Mouse (Mus musculus) midbrain, embryonic 15.5 days (tissue): ENCODE data around the gene Col19a1. TPM values are rescaled to one million over a fixed set of nuclear protein-coding genes. Genes with fewer than 3 reads are reported as not detected.

Experiments
- ATAC-seq: fragments of 200-750 bp; cut with Nextera tagmentation; replicated peaks from 2 replicates; pipeline ENCODE4 v1.8.0; 2017; ENCODE audit warnings: moderate TSS enrichment
- H3K27ac ChIP-seq: fragments of 300-500 bp; sonication (generic); 2 replicates; pipeline ENCODE4 v1.5.1; 2015; ENCODE audit warnings: mild to moderate bottlenecking, inconsistent platforms
- H3K27me3 ChIP-seq: fragments of 300-500 bp; sonication (generic); replicated peaks from 2 replicates; pipeline ENCODE4 v1.6.1; 2015; ENCODE audit warnings: inconsistent platforms
- H3K36me3 ChIP-seq: fragments of 300-500 bp; sonication (generic); replicated peaks from 2 replicates; pipeline ENCODE4 v1.6.1; 2015; ENCODE audit warnings: inconsistent platforms
- H3K4me1 ChIP-seq: fragments of 300-500 bp; sonication (generic); 2 replicates; pipeline ENCODE4 v1.6.1; 2015; ENCODE audit warnings: inconsistent platforms
- H3K4me2 ChIP-seq: fragments of 300-500 bp; sonication (generic); 2 replicates; pipeline ENCODE4 v1.6.1; 2015; ENCODE audit warnings: inconsistent platforms, mild to moderate bottlenecking, moderate library complexity
- H3K4me3 ChIP-seq: fragments of 300-500 bp; sonication (generic); 2 replicates; pipeline ENCODE4 v1.5.1; 2015; ENCODE audit warnings: mild to moderate bottlenecking, inconsistent platforms
- H3K9ac ChIP-seq: fragments of 300-500 bp; sonication (generic); 2 replicates; pipeline ENCODE4 v1.6.1; 2015; ENCODE audit warnings: mild to moderate bottlenecking, inconsistent platforms
- H3K9me3 ChIP-seq: fragments of 300-500 bp; sonication (generic); 2 replicates; pipeline ENCODE4 v1.6.1; 2016; ENCODE audit warnings: inconsistent platforms
- WGBS: fragments of 180-500 bp; shearing (Covaris S2); methylation state at CpG from one replicate; pipeline ENCODE4 v1.1.7; 2015; ENCODE audit warnings: mixed read lengths; 5-methylcytosine and 5-hydroxymethylcytosine counted together
- polyA plus RNA-seq: library from polyadenylated mRNA; unstranded; fragments of >200 nt; fragmentation: Nextera tagmentation; extraction: Ambion mirVana; gene quantifications from 2 replicates; pipeline ENCODE4 v1.2.1, GENCODE M21; 2015

Gene Col19a1
- polyA plus RNA-seq, 1 experiment from 2014 or later, result 2.2 TPM

GRCm38 (mm10) chr1:24240039-24240691, 347.1 kb downstream of the Col19a1 start:
- Histone ChIP-seq H3K27ac (no peak overlapping the region), H3K27me3 (no peaks in the 10 kb centered on the region; the same call in 1 of the 2 replicates), H3K4me3 (no peak overlapping the region), H3K9ac (no peak overlapping the region), H3K4me2 (no peak overlapping the region), H3K4me1 (no peaks in the 10 kb centered on the region), H3K36me3 (no peaks in the 10 kb centered on the region), H3K9me3 (no peaks in the 10 kb centered on the region)
- WGBS, result 23% methylated on average over 8 of the region's 8 CpGs
- ATAC-seq, result no peak

DNA sequence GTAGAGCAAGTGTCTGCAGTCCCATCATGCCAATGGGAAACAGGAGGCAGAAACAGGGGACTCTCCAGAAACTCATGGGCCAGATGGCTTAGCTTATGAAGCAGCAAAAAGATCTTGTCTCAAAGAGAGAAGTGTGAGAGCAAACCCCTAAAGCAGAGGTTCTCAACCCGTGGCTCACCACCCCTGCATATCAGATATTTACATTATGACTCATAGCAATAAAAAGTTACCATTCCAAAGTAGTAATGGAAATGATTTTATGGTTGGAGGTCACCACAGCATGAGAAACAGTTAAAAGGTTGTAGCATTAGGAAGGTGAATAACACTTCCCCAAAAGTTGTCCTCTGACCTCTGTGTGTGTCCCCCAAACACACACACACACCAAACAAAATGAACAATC, 350.9 kb downstream of the Col19a1 start:
- Histone ChIP-seq H3K27me3 (no peaks in the 10 kb centered on the region; the same call in 1 of the 2 replicates), H3K27ac (no peak overlapping the region), H3K9ac (no peak overlapping the region), H3K9me3 (no peaks in the 10 kb centered on the region), H3K4me1 (0 out of 2 replicates have a peak, but pooled peaks cover 6% of the 10 kb centered on the region), H3K4me3 (no peak overlapping the region), H3K4me2 (no peak overlapping the region), H3K36me3 (no peaks in the 10 kb centered on the region)
- 82% methylated on average over 1 of the region's 1 CpGs for whole genome bisulfite sequencing
- no peak for ATAC-seq

- no peak overlapping the region for H3K27ac ChIP-seq
- no peaks in the 10 kb centered on the region for H3K36me3 ChIP-seq
- H3K27me3 ChIP-seq, result no peaks in the 10 kb centered on the region
- WGBS, result 54% methylated on average over 3 of the region's 3 CpGs
- no peak overlapping the region for H3K9ac ChIP-seq
- ATAC-seq, result no peak
- no peaks in the 10 kb centered on the region for H3K9me3 ChIP-seq
- no peak overlapping the region for H3K4me3 ChIP-seq
- no peak overlapping the region for H3K4me2 ChIP-seq
- H3K4me1 ChIP-seq, result 0 out of 2 replicates have a peak, but pooled peaks cover 6% of the 10 kb centered on the region
Measured at GRCm38 (mm10) chr1:24231504-24232270, 355.6 kb downstream of the Col19a1 start.

GRCm38 (mm10) chr1:24230428-24230827, 356.8 kb downstream of the Col19a1 start:
- H3K4me2 ChIP-seq, result no peak overlapping the region
- no peak overlapping the region for H3K27ac ChIP-seq
- 0 out of 2 replicates have a peak, but pooled peaks cover 6% of the 10 kb centered on the region for H3K4me1 ChIP-seq
- no peak overlapping the region for H3K4me3 ChIP-seq
- peak; percentile 69 for ATAC-seq
- 31% methylated on average over 8 of the region's 8 CpGs for WGBS
- no peaks in the 10 kb centered on the region for H3K9me3 ChIP-seq
- H3K9ac ChIP-seq, result no peak overlapping the region
- no peaks in the 10 kb centered on the region for H3K36me3 ChIP-seq
- no peaks in the 10 kb centered on the region for H3K27me3 ChIP-seq

DNA sequence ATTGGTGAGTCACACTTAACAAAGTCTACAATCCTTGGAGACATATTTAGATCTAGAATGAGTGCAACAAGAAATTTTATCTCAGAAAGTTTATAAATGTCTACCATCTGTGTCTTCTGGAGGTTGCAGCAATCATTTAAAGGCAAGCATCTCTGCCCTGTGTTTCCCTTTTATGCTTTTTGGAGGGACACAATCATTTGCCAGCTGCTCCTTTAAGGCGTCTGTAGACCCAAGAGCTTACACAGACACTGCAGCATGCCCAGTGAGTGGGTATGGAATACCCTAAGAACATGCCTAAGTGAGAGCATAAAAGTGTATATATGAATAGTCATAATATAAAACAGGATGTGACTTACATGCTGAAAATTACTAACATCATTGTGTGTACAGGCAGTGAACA, 357.7 kb downstream of the Col19a1 start:
- Histone ChIP-seq H3K4me3 (no peak overlapping the region), H3K36me3 (no peaks in the 10 kb centered on the region), H3K4me2 (no peak overlapping the region), H3K4me1 (0 out of 2 replicates have a peak, but pooled peaks cover 6% of the 10 kb centered on the region), H3K9ac (no peak overlapping the region), H3K9me3 (no peaks in the 10 kb centered on the region), H3K27ac (no peak overlapping the region), H3K27me3 (no peaks in the 10 kb centered on the region)
- WGBS, result 83% methylated on average over 1 of the region's 1 CpGs
- no peak for ATAC-seq

DNA sequence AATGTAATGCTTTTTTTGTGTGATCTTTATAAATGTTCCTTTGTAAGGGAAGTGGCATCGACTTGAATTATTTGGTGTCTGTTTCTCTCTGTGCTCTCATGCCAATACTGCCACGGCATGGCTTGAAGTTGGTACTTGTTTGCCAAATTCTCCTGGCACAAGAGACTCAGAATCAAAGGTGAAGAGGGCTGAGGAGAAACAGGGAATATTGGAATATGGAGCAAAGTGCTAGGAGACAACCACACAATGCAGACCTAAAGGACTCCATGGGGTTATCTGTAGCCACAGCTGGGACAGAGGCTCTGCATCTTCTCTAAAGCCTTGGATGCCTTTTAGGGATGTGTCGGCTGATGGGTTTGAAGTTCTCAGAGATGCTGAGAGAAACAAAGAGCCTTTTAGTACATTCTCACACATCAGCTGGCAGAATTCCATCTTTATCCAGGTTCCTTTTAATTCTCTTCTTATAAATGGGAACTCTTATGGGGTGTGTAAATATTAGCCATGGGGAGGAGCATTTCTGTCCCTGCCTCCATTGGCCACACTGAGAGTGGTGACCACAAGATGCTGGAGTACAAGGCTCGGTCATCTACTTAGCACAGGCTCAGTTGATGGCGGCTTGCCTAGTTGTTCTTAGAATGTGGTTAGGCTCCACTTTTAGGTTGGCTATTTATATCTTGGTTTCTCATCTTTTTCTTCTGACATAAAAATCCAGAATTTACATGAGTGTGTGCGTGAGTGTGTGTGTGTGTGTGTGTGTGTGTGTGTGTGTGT, 360.1 kb downstream of the Col19a1 start:
- Histone ChIP-seq H3K27me3 (no peaks in the 10 kb centered on the region), H3K36me3 (no peaks in the 10 kb centered on the region), H3K4me2 (no peak overlapping the region), H3K4me3 (no peak overlapping the region), H3K4me1 (0 out of 2 replicates have a peak, but pooled peaks cover 4% of the 10 kb centered on the region), H3K9ac (no peak overlapping the region), H3K9me3 (no peaks in the 10 kb centered on the region), H3K27ac (no peak overlapping the region)
- no peak for ATAC-seq
- 82% methylated on average over 6 of the region's 6 CpGs for WGBS

- H3K27ac ChIP-seq, result no peak overlapping the region
Measured at GRCm38 (mm10) chr1:24225825-24226526, 361.3 kb downstream of the Col19a1 start.

GRCm38 (mm10) chr1:24222981-24223612, 364.2 kb downstream of the Col19a1 start:
- Histone ChIP-seq H3K4me2 (no peak overlapping the region), H3K27ac (no peak overlapping the region), H3K9me3 (no peaks in the 10 kb centered on the region), H3K36me3 (no peaks in the 10 kb centered on the region), H3K27me3 (no peaks in the 10 kb centered on the region), H3K4me1 (peaks cover 6% of the 10 kb centered on the region; the same call in 1 of the 2 replicates), H3K4me3 (no peak overlapping the region), H3K9ac (no peak overlapping the region)
- WGBS, result 73% methylated on average over 8 of the region's 8 CpGs
- ATAC-seq, result no peak

More at GRCm38 (mm10) chr1:24225825-24226526, 361.3 kb downstream of the Col19a1 start:
- no peaks in the 10 kb centered on the region for H3K4me1 ChIP-seq
- no peak overlapping the region for H3K4me3 ChIP-seq
- no peak overlapping the region for H3K4me2 ChIP-seq
- no peaks in the 10 kb centered on the region for H3K9me3 ChIP-seq
- no peak overlapping the region for H3K9ac ChIP-seq
- no peaks in the 10 kb centered on the region for H3K36me3 ChIP-seq
- ATAC-seq, result peak; percentile 62; the same call in 1 of the 2 replicates
- H3K27me3 ChIP-seq, result no peaks in the 10 kb centered on the region
- WGBS, result 84% methylated on average over 4 of the region's 4 CpGs

GRCm38 (mm10) chr1:24222231-24222630, 365.0 kb downstream of the Col19a1 start:
- H3K9ac ChIP-seq, result no peak overlapping the region
- no peak for ATAC-seq
- H3K4me2 ChIP-seq, result no peak overlapping the region
- 77% methylated on average over 2 of the region's 2 CpGs for WGBS
- no peak overlapping the region for H3K4me3 ChIP-seq
- H3K4me1 ChIP-seq, result peaks cover 6% of the 10 kb centered on the region; the same call in 1 of the 2 replicates
- no peak overlapping the region for H3K27ac ChIP-seq
- H3K36me3 ChIP-seq, result no peaks in the 10 kb centered on the region
- H3K9me3 ChIP-seq, result no peaks in the 10 kb centered on the region
- no peaks in the 10 kb centered on the region for H3K27me3 ChIP-seq

DNA sequence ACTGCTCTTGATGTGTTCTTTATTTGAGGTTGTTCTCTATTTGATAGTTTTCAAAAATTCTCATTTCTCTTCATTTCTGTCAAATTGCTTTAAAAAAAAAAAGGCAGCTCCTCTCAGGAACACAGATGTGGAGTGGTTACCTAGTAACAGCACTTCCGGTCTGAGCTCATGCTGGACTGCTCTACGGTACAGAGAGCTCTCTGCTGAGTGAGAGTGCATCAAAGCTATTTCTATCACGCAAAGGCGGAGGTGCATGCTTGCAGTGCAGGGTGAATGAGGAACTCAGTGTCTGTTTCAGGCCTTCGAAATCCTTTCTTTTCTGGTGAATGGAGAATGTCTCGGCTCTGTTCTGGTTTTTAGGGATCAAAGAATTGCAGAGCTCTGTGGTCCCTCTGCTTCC, 368.2 kb downstream of the Col19a1 start:
- Histone ChIP-seq H3K4me1 (peaks cover 6% of the 10 kb centered on the region; the same call in 1 of the 2 replicates), H3K27me3 (no peaks in the 10 kb centered on the region), H3K27ac (0 out of 2 replicates have a peak overlapping the region, but pooled peaks have one; percentile 38), H3K9ac (no peak overlapping the region), H3K4me3 (no peak overlapping the region), H3K9me3 (no peaks in the 10 kb centered on the region), H3K36me3 (no peaks in the 10 kb centered on the region), H3K4me2 (0 out of 2 replicates have a peak overlapping the region, but pooled peaks have one; percentile 5)
- peak; percentile 96 for ATAC-seq
- 12% methylated on average over 6 of the region's 6 CpGs for WGBS
